Mouse (Mus musculus) right cerebral cortex, postnatal 14 days (tissue): ENCODE measurements around the gene Maml2.

Experiments
- DNase-seq: peaks from one replicate; pipeline ENCODE4 v3.0.0; 2022

Gene Maml2

GRCm38 (mm10) chr9:13311094-13311493 is 13.3 kb downstream of the Maml2 start:
- DNase-seq = no peak

- DNase-seq = no peak
These were observed 16.2 kb downstream of the Maml2 start for GRCm38 (mm10) chr9:13313923-13314322.

DNA sequence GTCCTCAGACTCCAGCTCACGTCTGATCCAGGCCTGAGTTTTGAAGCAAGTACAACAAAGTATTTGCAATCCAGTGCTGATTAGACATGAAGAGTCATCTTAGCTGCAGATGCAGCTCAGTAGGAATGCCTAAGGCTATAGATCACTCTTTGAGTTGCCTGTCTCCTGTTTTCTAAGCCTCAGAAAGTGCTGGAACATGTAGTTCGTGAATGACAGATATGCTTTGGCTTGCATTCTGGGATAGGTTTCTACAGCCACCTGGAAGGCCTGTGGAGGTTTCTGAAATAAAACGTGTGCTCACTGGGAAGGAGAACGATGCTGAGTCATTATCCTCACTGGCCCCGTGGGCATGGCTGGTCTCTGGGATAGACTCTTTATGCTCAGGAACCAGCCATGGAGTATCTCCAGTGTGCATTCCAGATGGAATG is 16.8 kb downstream of the Maml2 start:
- DNase-seq = no peak

- no peak for DNase-seq
These were observed 17.6 kb downstream of the Maml2 start for GRCm38 (mm10) chr9:13315393-13315792.

GRCm38 (mm10) chr9:13319566-13319965 is 21.8 kb downstream of the Maml2 start:
- no peak for DNase-seq

GRCm38 (mm10) chr9:13320800-13321364 is 23.1 kb downstream of the Maml2 start:
- DNase-seq = no peak

DNA sequence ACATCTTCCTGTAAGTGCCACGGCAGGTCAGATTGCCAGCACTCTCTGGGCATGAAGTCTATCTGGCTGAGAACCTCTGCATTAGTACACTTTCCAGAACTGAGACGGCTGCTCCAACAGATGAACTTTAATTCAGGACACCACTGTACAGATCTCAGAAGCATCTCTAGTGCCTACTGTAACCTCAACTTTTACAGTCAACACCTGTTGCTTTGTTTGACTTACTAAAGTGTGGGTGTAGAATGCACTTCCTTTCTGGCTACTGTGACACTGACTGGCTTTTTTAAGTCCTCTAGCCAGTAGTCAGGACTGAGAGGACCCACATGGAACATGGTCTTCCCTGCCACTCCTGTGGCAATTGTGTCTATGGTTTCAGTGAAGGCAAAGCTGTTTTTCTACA is 25.3 kb downstream of the Maml2 start:
- no peak for DNase-seq

GRCm38 (mm10) chr9:13323612-13324011 is 25.9 kb downstream of the Maml2 start:
- no peak for DNase-seq

DNA sequence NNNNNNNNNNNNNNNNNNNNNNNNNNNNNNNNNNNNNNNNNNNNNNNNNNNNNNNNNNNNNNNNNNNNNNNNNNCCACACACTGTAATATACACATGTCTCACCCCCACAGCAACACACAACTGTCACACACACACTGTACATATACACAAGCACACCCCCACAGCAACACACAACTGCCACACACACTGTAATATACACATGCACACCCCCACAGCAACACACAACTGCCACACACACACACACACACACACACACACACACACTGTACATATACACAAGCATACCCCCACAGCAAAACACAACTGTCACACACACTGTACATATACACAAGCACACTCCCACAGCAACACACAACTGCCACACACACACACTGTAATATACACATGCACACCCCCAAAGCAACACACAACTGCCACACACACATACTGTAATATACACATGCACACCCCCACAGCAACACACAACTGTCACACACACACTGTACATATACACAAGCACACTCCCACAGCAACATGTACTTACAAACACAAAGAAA is 116.5 kb downstream of the Maml2 start:
- no peak for DNase-seq

GRCm38 (mm10) chr9:13425031-13425940 is 127.5 kb downstream of the Maml2 start:
- DNase-seq = peak; percentile 57

- DNase-seq = no peak
These were observed 131.8 kb downstream of the Maml2 start for GRCm38 (mm10) chr9:13429477-13430125.

DNA sequence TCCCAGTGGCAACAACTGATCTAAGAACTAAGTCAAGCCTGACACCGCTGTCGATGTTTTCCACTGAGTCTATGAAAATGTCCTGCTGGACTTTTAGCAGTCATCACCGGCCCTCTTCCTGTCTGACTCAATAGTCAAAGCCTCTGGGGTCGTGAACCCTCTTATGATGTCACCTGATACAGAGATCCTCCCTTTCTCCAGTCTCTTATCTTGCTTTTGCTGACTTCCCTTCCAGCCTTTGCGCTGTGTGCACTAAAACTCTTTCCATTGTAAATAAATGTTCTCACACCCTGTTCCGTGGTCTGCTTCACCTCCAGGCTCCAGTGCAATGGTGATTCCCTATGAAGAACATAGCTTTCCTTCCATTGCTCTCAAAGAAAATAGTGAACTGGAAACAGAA is 132.5 kb downstream of the Maml2 start:
- DNase-seq = no peak

GRCm38 (mm10) chr9:13430744-13431143 is 133.0 kb downstream of the Maml2 start:
- no peak for DNase-seq

- no peak for DNase-seq
These were observed 133.9 kb downstream of the Maml2 start for GRCm38 (mm10) chr9:13431646-13432045.

GRCm38 (mm10) chr9:13433501-13434090 is 135.8 kb downstream of the Maml2 start:
- DNase-seq = no peak

DNA sequence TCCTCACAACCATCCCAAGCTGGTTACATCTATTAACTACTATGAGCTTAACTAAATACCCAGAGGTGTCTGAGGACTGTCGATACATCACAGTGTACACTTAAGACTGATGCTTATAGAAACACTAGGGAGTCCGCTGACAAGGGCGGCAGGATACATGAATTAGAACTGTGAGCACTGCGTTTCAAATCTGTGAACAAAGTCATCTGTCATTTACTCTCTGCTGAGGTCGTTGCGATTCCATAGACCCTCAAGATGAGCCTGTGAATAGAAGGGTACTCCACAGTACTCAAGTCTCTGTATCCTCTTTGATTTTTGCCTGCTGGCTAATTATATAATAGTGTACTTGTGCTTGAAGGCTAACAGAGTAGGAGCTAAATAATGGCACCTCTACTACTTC is 143.2 kb downstream of the Maml2 start:
- no peak for DNase-seq

GRCm38 (mm10) chr9:13442012-13442735 is 144.4 kb downstream of the Maml2 start:
- DNase-seq = no peak

- no peak for DNase-seq
These were observed 145.9 kb downstream of the Maml2 start for GRCm38 (mm10) chr9:13443484-13444211.

GRCm38 (mm10) chr9:13446236-13446635 is 148.5 kb downstream of the Maml2 start:
- no peak for DNase-seq

GRCm38 (mm10) chr9:13446703-13447285 is 149.0 kb downstream of the Maml2 start, which contains the start of gene Gm17571:
TSS of gene Gm17571 (minus strand) at chr9:13446753.
- no peak for DNase-seq

DNA sequence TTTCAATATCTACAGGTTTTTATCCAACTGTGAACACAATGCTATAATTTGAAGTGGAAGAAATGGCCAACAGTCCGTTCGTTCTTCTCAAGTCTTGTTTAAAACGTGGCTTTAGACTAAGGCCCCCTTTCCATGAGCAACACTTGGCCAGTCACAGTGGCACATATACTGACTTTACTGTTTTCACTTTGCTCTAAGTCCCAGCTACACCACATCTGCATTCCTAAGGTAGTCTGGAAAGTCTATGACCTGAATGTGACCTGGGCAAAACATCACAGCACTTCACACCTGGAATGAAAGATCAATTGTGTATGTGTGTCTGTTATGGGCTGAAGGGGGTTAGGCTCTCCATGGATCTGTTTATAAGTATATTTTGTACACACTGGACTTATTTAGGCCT is 151.0 kb downstream of the Maml2 start:
- no peak for DNase-seq
